Mouse (Mus musculus) lung, adult 18-20 months (tissue): ENCODE data around the gene Epb41l2.

Experiments
- DNase-seq, 2 experiments: peaks; one replicate each; pipeline ENCODE4 v3.0.0; 2022; ENCODE audit warnings: mixed read lengths in 2 of 2

Epb41l2 gene

DNA sequence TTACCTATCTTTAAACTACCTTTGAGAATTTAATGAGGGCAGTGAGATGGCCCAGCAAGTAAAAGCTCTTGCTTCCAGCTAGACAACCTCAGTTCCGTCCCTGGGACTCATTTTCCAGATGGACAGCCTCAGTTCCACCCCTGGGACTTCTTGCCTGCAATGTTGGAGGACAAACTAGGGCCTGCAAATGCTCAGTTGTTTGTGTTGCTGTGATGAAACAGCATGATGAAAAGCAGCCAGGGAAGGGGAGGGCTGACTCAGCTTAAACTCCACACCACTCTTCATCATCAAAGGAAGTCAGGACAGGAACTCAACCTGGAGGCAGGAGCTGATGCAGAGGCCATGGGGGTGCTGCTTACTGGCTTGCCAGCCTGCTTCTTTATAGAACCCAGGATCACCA, 154.2 kb downstream of the Epb41l2 start:
- DNase-seq = no peak

DNA sequence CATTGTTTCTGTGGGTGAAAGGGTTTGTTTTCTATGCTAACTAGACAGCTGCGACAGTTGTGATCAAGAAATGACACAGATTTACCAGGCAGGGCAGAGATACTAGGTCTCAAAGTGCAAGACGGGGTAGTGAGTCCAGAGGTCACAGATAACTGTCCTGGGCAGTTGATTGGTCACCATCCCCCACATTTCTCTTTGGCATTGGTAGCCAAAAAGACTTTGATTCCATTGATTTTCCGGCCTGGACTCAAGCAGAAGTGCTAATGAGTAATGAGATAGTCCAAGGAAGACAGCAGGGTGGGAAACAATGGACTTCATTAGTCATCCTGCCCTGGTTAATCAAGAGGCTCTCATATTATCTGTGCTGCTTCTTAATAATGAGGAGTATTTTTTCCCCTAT, 160.4 kb downstream of the Epb41l2 start:
- DNase-seq = no peak

DNA sequence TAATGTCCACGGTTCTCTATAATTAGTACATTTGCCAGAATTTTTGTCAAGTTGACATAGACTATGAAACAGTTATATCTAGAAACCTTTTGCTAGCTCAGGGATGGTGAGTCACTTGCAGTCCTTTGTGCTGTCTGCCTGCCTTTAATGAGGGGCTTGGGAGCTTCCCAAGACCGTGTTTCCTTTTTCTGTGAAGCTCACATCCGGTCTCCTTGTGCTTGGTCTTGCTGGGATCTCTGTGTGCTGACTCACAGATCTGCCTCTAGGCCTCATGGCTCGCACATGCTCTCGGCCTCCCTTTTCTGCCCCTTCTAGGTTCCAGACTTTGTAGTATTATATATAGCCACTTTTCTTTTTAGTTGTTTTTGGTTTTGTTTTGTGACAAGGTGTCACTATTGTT, 160.8 kb downstream of the Epb41l2 start:
- DNase-seq = peak in 1 of 2 experiments; percentile 8

DNA sequence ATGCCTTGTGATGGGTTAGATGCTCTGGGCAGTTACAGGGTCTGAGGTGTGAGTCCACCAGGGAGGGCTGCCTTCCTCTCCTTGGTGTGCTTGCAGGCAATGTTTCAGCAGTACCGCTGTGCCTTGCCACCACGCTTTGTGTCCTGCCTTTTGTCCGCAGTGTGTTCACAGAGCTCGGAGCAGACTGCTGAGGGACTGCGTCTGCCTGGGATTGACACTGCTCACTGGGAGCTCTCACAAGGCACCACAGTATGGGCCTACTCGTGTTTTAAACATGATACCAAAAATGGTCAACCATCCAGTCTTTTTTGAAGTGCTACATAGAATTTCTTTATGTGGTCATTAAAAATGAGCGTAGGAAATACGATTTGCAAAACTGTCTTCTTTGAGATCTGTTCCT, 164.1 kb downstream of the Epb41l2 start:
- no peak for DNase-seq

DNA sequence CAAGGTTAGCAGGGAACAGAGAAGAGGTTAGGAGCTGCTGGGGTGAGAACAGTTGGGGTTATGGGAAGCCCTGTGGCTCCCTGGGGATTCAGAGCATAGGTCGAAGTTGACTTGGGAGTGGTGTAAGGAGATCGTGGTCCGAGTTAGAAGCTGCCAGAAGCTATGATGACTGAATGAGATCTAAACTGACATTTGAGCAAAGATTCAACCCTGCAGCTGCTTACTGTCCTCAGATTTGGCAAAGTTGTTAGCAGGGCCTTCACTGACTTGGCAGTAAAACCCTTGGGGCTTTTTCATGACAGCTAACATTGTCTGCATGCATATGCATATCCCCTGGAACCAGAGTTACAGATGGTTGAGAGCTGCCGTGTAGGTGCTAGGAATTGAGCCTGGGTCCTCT, 166.6 kb downstream of the Epb41l2 start:
- DNase-seq = no peak

DNA sequence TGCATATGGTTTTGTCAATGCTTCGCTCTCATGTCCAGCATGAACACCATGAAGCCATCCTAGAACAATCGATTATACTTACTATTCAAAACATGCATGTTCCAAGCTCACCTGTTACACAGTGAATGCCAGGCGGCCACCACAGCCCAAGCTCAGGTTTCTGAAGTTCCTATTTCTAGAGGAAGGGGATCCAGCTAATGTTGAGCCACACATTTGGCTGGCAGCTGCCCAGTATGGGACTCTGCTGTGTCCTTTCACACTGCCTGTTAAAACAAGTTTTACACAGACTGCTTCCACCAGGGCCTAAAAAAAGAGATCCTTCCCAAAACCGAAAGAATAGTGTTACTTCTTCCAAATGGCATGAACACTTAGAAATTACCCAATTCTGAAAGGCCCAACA, 167.0 kb downstream of the Epb41l2 start:
- no peak for DNase-seq

DNA sequence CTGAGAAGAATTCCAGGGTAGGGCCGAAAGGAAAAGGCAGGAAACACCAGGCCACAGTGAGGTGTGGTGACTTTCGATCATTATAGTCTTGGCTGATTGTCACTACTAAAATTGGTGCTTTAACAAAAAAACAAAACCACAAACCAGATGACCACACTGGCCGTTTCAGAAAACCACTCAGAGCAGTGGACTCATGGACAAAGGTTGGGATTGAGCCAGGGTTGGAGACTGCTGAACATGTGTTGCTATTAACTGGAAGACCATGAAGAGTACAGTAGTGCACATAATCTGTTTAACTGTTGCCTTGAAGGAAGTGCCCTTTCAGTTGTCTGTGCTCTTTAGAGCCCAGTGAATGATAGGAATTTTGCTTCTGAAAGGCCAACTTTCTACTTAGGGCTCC, 167.5 kb downstream of the Epb41l2 start:
- DNase-seq = no peak

DNA sequence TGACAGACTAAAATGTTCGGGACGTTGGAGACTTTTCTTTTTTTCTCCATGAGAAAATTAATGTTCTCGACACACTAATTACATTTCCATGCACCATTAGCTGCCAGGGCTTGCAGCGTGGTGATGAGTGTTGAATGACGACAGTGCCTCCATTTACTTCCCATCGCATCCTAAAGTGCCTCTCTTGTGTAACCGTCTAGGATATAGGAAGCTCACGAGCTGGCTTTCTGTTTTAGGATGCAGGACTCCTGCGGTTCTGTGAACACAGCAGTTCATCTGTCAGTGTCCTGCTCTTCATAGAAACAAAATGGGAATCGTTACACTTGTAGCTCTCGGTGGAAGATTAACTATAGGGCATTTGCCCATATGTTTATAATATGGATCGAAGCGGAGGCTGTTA, 171.7 kb downstream of the Epb41l2 start:
- DNase-seq = no peak

DNA sequence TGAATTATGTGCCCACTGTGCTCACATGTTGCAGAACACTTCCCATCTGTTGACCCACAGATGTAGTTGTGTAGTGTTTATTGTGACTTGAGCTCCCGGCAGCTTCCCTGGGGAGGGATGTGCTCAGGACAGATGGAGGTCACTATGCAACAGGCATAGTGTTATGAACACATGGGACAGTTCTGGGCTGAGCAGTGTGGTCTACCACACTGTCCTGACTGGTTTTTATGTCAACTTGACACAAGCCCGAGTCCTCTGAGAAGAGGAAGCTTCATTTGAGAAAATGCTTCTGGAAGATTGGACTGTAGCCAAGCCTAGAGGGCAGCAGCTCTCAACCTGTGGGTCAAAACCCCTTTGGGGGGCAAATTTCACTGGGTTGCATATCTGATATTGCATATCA, 173.5 kb downstream of the Epb41l2 start:
- no peak for DNase-seq

DNA sequence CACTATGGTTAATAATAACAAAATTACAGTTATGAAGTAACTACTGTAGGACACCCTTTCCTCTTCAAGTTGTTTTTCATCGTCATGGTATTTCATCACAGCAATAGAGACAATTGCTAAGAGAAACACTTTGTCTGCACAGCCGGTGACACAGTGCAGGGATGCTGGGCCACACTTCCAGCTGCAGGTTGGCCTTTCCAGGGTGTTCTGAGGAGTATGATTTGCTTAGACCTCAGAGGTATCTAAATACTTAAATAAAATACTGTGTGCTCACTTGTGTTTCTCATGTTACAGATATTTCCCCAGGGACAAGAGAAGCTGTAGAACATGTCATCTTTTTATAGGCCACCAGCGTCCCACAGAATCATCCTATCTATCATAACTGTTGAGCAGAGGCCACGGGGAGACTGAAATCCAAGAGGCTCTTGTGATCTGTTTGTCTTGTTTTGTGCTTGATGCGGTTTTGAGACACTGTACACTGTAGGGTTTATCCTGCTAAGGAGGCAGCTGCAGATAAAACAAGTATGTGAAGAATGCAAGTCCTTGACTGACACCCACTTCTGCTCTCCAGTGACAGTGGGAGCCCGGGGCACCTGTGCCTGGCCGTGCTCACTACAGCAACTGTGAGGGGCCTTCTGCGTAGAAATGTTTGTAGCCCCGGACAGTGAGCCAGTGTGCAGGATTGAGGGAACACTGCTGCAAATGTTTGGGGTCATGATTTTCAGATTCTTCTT, 174.1 kb downstream of the Epb41l2 start:
- DNase-seq = no peak

DNA sequence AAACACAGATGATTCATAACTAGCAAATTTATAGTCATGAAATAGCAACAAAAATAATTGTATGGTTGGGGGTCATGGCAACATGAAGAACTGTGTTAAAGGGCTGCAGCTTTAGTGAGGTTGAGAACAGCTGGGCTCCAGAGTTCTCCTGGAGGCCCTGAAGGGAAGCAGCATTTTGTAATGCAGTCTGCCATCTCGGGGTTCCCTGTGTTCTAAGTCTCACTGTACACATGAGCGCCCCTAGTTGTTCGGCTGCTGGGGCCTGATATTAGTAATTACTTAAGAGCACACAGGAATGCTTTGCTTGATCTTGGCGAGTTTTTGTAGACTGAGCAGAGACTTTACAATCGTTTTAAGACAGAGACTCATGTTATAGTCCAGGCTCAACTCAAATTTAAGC, 174.9 kb downstream of the Epb41l2 start:
- DNase-seq = no peak

DNA sequence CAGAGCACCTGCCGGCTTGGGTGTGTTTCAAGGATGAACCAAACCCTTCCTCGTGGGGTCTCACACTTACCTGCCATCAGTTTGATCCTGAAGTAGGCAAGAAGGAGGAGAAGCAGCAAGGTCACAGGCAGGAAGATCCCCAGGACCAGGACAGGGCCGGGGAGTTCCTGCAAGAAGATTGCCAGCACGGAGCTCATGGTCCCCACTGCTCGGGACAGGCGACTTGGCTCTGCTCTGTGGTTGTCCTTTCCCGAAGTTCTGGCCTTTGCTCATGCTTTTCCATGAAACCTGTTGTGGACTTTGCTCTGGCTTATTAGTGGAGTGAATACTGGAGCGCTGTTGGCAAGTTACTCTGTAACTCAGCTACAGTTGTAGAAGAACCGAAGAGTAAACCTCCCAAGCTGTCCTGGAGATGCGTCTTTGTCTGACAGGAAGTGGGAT, 176.3 kb downstream of the Epb41l2 start, which contains the start of gene Smlr1:
Smlr1 (minus strand) TSS at position 377 of the 441 bp plus-strand sequence.
- no peak for DNase-seq

DNA sequence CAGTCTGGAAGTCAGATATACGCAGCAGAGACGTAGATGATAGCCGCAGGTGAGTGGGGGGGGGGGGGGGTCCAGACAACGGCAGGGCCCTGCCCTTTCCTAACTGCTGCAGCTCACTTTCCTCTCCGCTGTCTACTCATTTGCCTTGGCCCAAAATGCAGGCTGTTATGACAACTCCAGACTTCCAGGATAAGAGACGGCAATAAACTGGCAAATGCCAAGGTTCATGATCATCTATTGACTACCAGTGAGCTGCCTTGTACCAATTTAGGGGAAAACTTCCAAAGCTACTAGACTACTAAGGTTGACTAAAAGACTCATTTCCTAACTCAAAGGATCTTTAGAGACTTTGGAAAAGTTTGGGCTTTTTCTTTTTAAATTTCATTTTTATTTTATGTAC, 177.0 kb downstream of the Epb41l2 start:
- DNase-seq = no peak

DNA sequence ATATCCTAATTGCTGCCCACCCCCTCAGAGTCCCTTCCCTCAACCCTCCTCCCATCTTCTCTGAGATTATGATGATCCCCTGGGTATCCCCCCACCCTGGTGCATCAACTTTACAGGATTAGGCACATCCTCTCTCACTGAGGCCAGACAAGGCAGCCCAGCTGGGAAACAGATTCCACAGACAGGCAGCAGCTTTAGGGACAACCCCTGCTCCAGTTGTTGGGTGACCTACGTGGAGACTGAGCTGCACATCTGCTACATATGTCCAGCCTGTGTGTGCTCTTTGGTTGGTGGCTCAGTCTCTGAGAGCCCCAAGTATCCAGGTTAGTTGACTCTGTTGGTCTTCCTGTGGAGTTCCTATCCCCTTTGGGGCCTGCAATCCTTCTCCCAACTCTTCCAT, 179.1 kb downstream of the Epb41l2 start:
- DNase-seq = no peak

DNA sequence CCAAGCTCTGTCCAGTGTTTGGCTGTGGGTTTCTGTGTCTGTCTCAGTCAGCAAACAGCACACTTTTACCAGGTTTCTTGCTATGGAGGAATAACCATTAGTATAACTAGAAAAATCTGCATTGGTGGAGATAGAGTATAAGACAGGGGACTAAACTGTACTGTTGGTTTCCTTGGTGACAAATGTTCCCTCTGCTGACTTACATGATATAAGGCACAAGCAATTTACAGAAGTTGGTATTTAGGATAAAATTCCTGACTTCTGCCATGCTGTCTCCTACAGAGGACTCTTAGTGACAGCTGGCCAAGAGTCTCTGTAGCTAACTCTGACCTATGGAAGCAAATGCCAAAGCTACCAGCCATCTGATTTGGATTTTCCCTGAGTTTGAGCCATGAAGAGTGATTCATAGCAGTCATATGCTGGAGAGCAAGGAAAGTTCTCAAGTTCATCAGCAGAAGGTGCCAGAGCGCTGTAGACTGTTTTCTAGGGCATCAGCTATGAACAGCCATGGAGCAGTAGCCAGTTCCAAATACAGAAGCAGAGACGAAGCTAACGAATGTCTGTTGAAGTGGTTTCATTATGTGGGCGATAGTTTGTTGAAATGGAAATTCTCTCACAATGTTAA, 179.7 kb downstream of the Epb41l2 start:
- no peak for DNase-seq

DNA sequence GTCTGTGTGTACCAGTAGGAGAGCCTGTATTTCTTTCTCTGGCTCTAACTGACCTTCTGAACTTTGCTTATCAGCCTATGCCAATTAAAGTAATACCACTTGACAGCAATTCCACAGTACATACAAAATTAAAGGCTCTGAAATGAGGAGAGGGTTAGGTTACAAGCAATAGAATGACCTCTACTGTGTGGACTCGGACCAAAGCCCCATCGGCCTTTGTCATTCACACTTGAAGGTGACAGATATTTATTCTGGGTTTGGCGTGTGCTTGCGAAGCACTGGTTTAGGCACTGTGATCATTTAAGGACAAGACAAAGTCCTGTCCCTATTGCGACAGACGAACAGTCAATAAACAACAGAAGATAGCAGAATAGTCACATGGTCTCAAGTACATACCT, 180.2 kb downstream of the Epb41l2 start:
- no peak for DNase-seq

DNA sequence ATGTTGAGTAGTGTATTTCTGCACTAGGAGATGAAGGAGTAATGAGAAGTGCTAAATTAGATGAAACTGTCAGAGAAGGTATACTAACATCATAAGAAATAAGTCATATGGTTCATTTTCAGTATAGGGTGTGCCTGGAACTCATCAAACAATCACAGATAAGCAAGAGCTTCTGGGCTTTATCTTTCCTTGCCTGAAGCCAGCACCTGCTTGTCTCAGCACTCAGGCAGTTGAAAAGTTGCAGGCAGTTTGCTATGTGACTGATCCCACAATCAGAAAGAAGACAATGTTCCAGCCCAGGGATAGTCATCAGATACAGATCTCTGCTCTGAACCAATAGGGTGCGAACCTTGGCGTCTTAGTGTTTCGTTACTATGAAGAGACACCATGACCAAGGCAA, 181.5 kb downstream of the Epb41l2 start:
- no peak for DNase-seq

DNA sequence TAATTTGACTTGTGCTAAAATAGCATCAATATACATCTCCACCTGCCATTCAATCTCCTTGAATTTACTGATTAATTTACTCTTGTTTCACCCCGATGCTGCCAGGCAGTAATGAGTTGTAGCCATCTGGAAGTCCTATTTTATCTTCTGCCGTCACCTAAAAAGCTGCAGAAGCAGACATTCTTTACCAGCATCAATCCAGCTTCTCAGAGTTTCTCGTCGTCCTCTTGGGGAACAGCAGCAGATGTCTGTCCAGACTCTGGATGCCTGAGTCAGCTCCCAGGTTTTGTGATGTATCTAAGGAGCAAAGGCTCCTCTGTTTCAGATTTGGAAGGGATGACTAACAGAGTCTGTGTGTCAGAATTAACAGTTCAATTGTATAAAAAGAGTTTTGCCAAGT, 193.3 kb downstream of the Epb41l2 start:
- no peak for DNase-seq

DNA sequence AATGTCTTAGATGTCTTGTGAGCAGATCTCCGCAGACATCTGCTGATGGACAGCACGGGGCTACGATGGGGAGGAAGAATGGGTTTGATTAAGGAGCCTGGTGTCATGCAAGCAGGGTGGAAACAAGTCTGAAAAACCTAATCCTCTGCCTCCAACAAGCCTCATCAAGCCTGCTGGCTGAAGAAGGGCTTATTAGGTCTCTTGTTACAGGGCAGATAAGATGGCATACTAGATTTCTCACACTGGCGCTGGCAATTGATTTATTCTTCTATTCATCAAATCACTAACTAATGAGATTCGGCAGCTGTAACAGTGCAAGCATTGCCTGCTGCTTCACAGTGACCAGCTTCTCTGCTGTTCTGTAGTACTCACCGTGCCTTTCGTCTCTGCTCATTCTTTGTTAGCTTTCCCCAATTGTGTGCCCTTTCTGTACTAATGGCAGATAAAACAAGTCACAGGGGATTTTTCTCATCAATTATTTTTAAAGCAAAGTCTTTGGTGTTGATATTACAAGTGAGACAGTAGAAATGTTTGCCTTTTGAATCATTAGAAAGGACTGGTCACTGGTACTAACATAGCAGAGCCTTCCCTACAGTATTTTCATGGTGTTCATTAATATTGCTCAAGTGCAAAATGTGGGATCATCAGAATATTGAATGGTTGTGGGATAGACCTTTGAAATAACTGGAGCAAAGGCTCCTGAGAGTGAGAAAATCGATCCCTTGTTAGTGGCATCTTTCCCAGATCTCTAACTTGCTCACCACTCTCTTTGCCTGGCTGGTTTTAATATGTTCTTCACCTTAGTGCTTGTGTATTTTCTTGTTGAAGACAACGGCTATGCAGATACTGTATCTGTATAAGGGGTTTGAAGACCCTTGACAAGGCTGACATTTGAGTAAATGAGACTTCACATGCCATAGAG, 212.0 kb downstream of the Epb41l2 start:
- no peak for DNase-seq
